Mouse (Mus musculus): Measurements from ENCODE around the gene Tmem265. TPM values are rescaled to one million over a fixed set of nuclear protein-coding genes. Genes with fewer than 3 reads are reported as not detected.

The Tmem265 gene
- total and polyA plus RNA-seq, 2 experiments from 2014 or later: 2.7 to 8.7 TPM

DNA sequence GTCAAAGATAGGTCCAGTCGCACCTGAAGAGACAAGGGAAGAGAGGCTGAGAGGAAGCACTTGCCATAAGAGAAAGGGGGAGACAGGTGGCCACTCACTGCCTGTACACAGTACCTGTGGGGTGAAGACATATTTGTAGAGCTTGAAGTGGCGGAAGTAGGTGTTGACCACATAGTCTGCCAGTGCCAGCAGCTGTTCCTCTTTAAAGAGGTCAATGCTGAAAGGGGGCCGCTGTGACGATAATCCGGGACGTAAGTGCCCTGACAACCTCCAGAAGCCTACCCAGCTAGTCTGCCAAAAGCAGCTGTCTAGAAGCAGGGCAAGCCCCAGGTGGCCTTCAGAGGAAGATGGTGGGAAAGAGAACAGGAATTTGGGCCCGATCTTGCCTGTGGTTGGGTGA lies 23.8 kb downstream of the Tmem265 start:
- Histone ChIP-seq H3K27me3 (ENCODE audit: insufficient read depth, low read length) (no peaks in the 10 kb centered on the region), H3K4me2 (ENCODE audit: low read depth, low read length, poor library complexity, severe bottlenecking) (no peak overlapping the region), H3K4me1 (ENCODE audit: insufficient read depth, low read length) (peaks cover 3% of the 10 kb centered on the region; the same call in 1 of the 2 replicates), H3K4me3 (ENCODE audit: low read depth, low read length) (no peak overlapping the region), H3K9ac (replicated peaks; ENCODE audit: low read length, poor library complexity, severe bottlenecking) (no peak overlapping the region), H3K27ac (ENCODE audit: low read depth, low read length) (no peak overlapping the region), H3K9me3 (ENCODE audit: low read length) (no peaks in the 10 kb centered on the region), H3K36me3 (ENCODE audit: insufficient read depth, low read length) (peaks cover 24% of the 10 kb centered on the region)
- ATAC-seq (ENCODE audit: low FRiP score): no peak
- WGBS: 87% methylated on average over 7 of the region's 7 CpGs
- DNase-seq (ENCODE audit: low spot score): no peak
- no peak for TF ChIP-seq CTCF (IDR thresholded peaks at IDR 0.05)

DNA sequence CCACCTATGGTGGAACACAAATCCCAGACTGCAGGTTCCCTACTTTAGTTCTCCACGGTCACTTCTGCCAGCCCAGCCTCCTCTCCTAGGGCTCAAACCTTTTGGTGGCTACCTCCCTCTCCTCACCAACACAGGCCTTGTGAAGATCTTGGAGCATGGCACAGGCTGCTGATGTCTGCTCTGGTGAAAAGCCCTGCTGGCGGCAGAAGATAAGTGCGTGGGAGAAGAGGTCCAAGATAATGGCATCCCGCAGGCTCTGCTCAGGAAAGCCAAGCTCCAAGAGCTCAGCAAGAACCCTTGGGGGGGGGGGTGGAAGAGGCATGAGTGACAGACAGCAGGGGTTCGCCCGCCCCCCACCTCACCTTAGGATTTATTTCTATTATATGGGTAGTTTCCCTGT lies 25.0 kb downstream of the Tmem265 start:
- Histone ChIP-seq H3K9ac (replicated peaks; ENCODE audit: low read length, poor library complexity, severe bottlenecking) (no peak overlapping the region), H3K27me3 (ENCODE audit: insufficient read depth, low read length) (no peaks in the 10 kb centered on the region), H3K36me3 (ENCODE audit: insufficient read depth, low read length) (peaks cover 28% of the 10 kb centered on the region), H3K4me1 (ENCODE audit: insufficient read depth, low read length) (peaks cover 3% of the 10 kb centered on the region; the same call in 1 of the 2 replicates), H3K9me3 (ENCODE audit: low read length) (no peaks in the 10 kb centered on the region), H3K27ac (ENCODE audit: low read depth, low read length) (no peak overlapping the region), H3K4me3 (ENCODE audit: low read depth, low read length) (no peak overlapping the region), H3K4me2 (ENCODE audit: low read depth, low read length, poor library complexity, severe bottlenecking) (no peak overlapping the region)
- no peak for ATAC-seq (ENCODE audit: low FRiP score)
- TF ChIP-seq CTCF (IDR thresholded peaks at IDR 0.05): no peak
- 92% methylated on average over 6 of the region's 6 CpGs for WGBS
- DNase-seq (ENCODE audit: low spot score): no peak

DNA sequence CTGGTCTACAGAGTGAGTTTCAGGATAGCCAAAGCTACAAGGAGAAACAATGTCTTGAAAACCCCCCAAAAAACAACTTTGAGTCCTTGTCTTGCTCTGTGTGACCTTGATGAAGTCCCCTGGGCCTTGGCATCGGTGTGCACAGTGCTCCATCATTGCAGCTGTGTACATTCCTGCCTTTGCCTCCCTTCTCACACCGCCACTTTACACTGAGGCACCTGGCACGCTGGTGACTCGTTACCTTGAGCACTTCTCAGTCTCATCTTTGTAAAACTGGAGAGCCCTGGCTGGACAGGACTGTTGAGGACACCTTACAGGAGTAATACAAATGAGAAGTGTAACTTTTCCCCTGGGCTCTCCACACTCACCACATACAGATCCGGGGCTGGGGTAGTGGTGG lies 26.0 kb downstream of the Tmem265 start:
- Histone ChIP-seq H3K4me3 (ENCODE audit: low read depth, low read length) (peak overlapping the region; percentile 68; the same call in 1 of the 2 replicates), H3K27ac (ENCODE audit: low read depth, low read length) (no peak overlapping the region), H3K36me3 (ENCODE audit: insufficient read depth, low read length) (peaks cover 36% of the 10 kb centered on the region), H3K9ac (replicated peaks; ENCODE audit: low read length, poor library complexity, severe bottlenecking) (peak overlapping the region; percentile 46; the same call in 1 of the 2 replicates), H3K27me3 (ENCODE audit: insufficient read depth, low read length) (no peaks in the 10 kb centered on the region), H3K4me1 (ENCODE audit: insufficient read depth, low read length) (peaks cover 3% of the 10 kb centered on the region; the same call in 1 of the 2 replicates), H3K4me2 (ENCODE audit: low read depth, low read length, poor library complexity, severe bottlenecking) (peak overlapping the region; percentile 87), H3K9me3 (ENCODE audit: low read length) (no peaks in the 10 kb centered on the region)
- no peak for DNase-seq (ENCODE audit: low spot score)
- no peak for TF ChIP-seq CTCF (IDR thresholded peaks at IDR 0.05)
- no peak for ATAC-seq (ENCODE audit: low FRiP score)
- WGBS: 74% methylated on average over 5 of the region's 5 CpGs

DNA sequence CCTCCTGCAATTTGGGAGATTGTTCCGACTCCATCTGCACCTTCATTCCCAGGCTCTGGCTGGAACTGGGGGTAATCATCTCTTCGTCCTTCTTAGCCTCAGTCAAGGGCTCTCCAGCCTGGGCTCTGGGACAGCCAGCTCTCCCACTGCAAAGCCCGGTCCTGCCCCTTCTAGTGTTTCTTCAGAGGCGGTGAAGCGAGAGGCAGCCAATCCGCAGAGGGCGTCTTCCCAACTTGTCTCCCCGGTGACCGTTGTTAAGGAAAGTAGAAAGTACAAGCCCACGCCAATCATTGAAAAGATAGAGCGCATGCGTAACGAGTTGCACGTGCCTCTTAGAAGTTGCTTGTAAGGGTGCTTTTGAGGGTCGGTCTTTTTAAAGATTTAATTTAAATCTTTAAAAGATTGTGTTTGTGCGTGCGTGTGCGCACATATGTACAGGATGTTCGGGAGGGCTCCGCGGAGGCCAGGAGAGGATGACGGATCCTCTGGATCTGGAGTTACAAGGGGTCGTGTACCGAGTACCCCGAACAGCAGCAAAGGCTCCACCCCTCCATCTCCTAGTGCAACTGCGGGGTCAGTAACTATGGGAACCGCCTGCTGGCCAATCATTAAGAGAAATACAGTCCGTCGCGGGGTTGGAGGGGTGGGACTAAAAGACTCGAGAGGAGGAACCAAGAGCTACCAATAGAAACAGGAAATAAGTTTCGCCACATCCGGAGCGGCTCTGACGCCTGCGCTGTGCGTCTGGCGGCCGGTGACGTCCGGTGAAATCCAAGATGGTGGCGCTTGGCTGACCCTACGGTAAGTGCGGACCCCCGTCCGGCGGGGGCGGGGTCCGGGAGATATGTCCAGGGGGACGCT lies 27.1 kb downstream of the Tmem265 start, which contains the start of the genes Ccdc189 and Rnf40:
TSS of gene Ccdc189 (minus strand) at position 585 of the 861 bp plus-strand sequence.
TSS of gene Rnf40 (plus strand) at position 757 of the 861 bp plus-strand sequence.
- H3K4me1 ChIP-seq (ENCODE audit: insufficient read depth, low read length): peaks cover 3% of the 10 kb centered on the region; the same call in 1 of the 2 replicates
- WGBS: under 1% methylated on average over 50 of the region's 50 CpGs
- H3K9me3 ChIP-seq (ENCODE audit: low read length): no peaks in the 10 kb centered on the region
- H3K27me3 ChIP-seq (ENCODE audit: insufficient read depth, low read length): no peaks in the 10 kb centered on the region
- H3K27ac ChIP-seq (ENCODE audit: low read depth, low read length): peak within 1 kb of the TSS; percentile 71
- H3K9ac ChIP-seq (replicated peaks; ENCODE audit: low read length, poor library complexity, severe bottlenecking): peak within 1 kb of the TSS; percentile 59
- DNase-seq (ENCODE audit: low spot score) (peak; percentile 99), ATAC-seq (ENCODE audit: low FRiP score) (peak; percentile 95)
- peak within 1 kb of the TSS; percentile 68 for H3K4me3 ChIP-seq (ENCODE audit: low read depth, low read length)
- peak within 1 kb of the TSS; percentile 87 for H3K4me2 ChIP-seq (ENCODE audit: low read depth, low read length, poor library complexity, severe bottlenecking)
- TF ChIP-seq CTCF (IDR thresholded peaks at IDR 0.05): no peak; the same call in 1 of the 2 replicates
- H3K36me3 ChIP-seq (ENCODE audit: insufficient read depth, low read length): peaks cover 34% of the 10 kb centered on the region

DNA sequence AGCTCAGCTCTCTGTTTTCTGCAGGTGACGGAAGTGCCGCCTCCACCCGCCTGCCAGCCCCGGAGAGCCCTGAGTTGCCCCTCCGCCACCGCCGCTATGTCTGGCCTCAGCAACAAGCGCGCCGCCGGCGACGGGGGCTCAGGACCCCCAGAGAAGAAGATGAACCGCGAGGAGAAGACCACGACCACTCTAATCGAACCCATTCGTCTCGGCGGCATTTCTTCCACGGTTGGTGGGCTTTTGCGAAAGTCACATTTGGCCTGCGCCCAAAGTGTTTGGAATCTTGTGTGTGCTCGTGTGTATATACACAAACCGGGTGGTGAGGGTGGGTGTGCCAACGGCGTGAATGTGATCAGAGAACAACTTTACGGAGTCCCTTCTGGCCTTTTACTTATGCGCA lies 27.7 kb downstream of the Tmem265 start:
- Histone ChIP-seq H3K27ac (ENCODE audit: low read depth, low read length) (peak overlapping the region; percentile 53), H3K4me1 (ENCODE audit: insufficient read depth, low read length) (peaks cover 3% of the 10 kb centered on the region; the same call in 1 of the 2 replicates), H3K4me3 (ENCODE audit: low read depth, low read length) (peak overlapping the region; percentile 68), H3K9me3 (ENCODE audit: low read length) (no peaks in the 10 kb centered on the region), H3K4me2 (ENCODE audit: low read depth, low read length, poor library complexity, severe bottlenecking) (peak overlapping the region; percentile 87), H3K36me3 (ENCODE audit: insufficient read depth, low read length) (peaks cover 34% of the 10 kb centered on the region), H3K27me3 (ENCODE audit: insufficient read depth, low read length) (no peaks in the 10 kb centered on the region), H3K9ac (replicated peaks; ENCODE audit: low read length, poor library complexity, severe bottlenecking) (peak overlapping the region; percentile 59)
- TF ChIP-seq CTCF (IDR thresholded peaks at IDR 0.05): no peak
- no peak for ATAC-seq (ENCODE audit: low FRiP score)
- WGBS: 5% methylated on average over 29 of the region's 29 CpGs
- DNase-seq (ENCODE audit: low spot score): no peak

DNA sequence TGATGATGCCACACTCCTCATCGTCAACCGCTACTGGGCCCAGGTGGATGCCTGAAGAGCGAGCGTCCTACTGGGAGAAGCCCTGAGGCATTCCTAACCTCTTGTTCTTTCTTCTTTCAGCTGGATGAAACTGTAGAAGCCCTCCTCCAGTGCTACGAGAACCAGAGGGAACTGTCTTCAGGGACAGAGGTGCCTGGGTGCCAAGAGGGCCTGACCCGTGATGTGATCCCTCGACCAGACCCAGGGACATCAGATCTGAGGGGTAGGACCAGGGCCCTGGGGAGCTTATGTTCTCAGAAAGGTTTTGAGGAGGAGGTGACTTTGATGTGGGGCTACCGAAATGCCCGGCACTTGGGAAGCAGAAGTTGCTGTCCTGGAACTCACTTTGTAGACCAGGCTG lies 28.4 kb downstream of the Tmem265 start:
- Histone ChIP-seq H3K27me3 (ENCODE audit: insufficient read depth, low read length) (no peaks in the 10 kb centered on the region), H3K9me3 (ENCODE audit: low read length) (no peaks in the 10 kb centered on the region), H3K4me1 (ENCODE audit: insufficient read depth, low read length) (peaks cover 3% of the 10 kb centered on the region; the same call in 1 of the 2 replicates), H3K4me3 (ENCODE audit: low read depth, low read length) (peak overlapping the region; percentile 68), H3K4me2 (ENCODE audit: low read depth, low read length, poor library complexity, severe bottlenecking) (peak overlapping the region; percentile 87), H3K36me3 (ENCODE audit: insufficient read depth, low read length) (peaks cover 41% of the 10 kb centered on the region), H3K27ac (ENCODE audit: low read depth, low read length) (no peak overlapping the region), H3K9ac (replicated peaks; ENCODE audit: low read length, poor library complexity, severe bottlenecking) (no peak overlapping the region)
- no peak for ATAC-seq (ENCODE audit: low FRiP score)
- WGBS: 96% methylated on average over 9 of the region's 9 CpGs
- TF ChIP-seq CTCF (IDR thresholded peaks at IDR 0.05): no peak
- no peak for DNase-seq (ENCODE audit: low spot score)
